Mouse (Mus musculus) CH12.LX (cell line): ENCODE data around the gene Galnt9. TPM values are rescaled to one million over a fixed set of nuclear protein-coding genes. Genes with fewer than 3 reads are reported as not detected.

Source experiments
- DNase-seq: peaks from one replicate; pipeline ENCODE4 v3.0.0-alpha.2; 2013; ENCODE audit errors: extremely low read depth
- H3K27ac ChIP-seq: 2 replicates; pipeline ENCODE4 v1.5.1; 2012; ENCODE audit warnings: low read depth, mild to moderate bottlenecking, control low read depth, moderate library complexity; ENCODE audit not compliant: insufficient read depth
- H3K27me3 ChIP-seq: replicated peaks from 2 replicates; pipeline ENCODE3; 2012; ENCODE audit warnings: inconsistent platforms
- H3K36me3 ChIP-seq, 2 experiments: replicated peaks in 1 of 2; 2 replicates each; pipeline versions ENCODE3 to v1.6.1; 2012; ENCODE audit warnings: inconsistent platforms in 1 of 2, low read length in 1 of 2, mild to moderate bottlenecking in 1 of 2, mixed read lengths in 1 of 2, moderate library complexity in 1 of 2; ENCODE audit not compliant: control insufficient read depth in 1 of 2, insufficient read depth in 1 of 2
- H3K4me1 ChIP-seq, 2 experiments: 2 replicates each; pipeline ENCODE4 v1.6.1; 2012; ENCODE audit warnings: inconsistent platforms in 1 of 2, moderate library complexity in 1 of 2; ENCODE audit not compliant: insufficient read depth in 2 of 2, control insufficient read depth in 1 of 2
- H3K4me2 ChIP-seq: 2 replicates; pipeline ENCODE4 v1.6.1; 2012; ENCODE audit warnings: low read depth, mild to moderate bottlenecking, control low read depth; ENCODE audit not compliant: poor library complexity, insufficient read depth, severe bottlenecking
- H3K4me3 ChIP-seq, 3 experiments: fragments of 150-350 bp in 1 of 3; sonication (generic) in 1 of 3; replicated peaks in 1 of 3; 2 replicates each; pipeline versions ENCODE3 to v1.5.1; 2011 to 2012; ENCODE audit warnings: low read depth in 2 of 3, low read length in 2 of 3, mild to moderate bottlenecking in 2 of 3, moderate library complexity in 2 of 3, control low read depth in 1 of 3, improper control_type of control experiment in 1 of 3, inconsistent platforms in 1 of 3, mixed read lengths in 1 of 3; ENCODE audit not compliant: poor library complexity in 1 of 3
- H3K79me2 ChIP-seq: replicated peaks from 2 replicates; pipeline ENCODE4 v1.6.1; 2012; ENCODE audit warnings: mild to moderate bottlenecking, moderate library complexity; ENCODE audit not compliant: control insufficient read depth, poor library complexity, insufficient read depth, severe bottlenecking; ENCODE audit errors: extremely low read depth
- H3K9ac ChIP-seq: 2 replicates; pipeline ENCODE4 v1.6.1; 2012; ENCODE audit warnings: low read depth, mild to moderate bottlenecking, control low read depth, moderate library complexity; ENCODE audit not compliant: insufficient read depth
- H3K9me3 ChIP-seq: replicated peaks from 2 replicates; pipeline ENCODE3; 2012; ENCODE audit warnings: low read length, inconsistent platforms, mixed read lengths
- CHD2 ChIP-seq: IDR thresholded peaks from 2 replicates; pipeline ENCODE4 v1.6.1; 2011; ENCODE audit warnings: low read length, improper control_type of control experiment
- GABPA ChIP-seq: IDR thresholded peaks from 2 replicates; pipeline ENCODE4 v1.6.1; 2012; ENCODE audit warnings: low read depth, low read length, improper control_type of control experiment, inconsistent platforms; ENCODE audit not compliant: insufficient replicate concordance
- JUND ChIP-seq: conservative IDR thresholded peaks from 2 replicates; pipeline ENCODE4 v1.6.1; 2011; ENCODE audit warnings: low read depth, low read length, improper control_type of control experiment
- MAX ChIP-seq: IDR thresholded peaks from 2 replicates; pipeline ENCODE4 v1.6.1; 2011; ENCODE audit warnings: low read length, improper control_type of control experiment
- MXI1 ChIP-seq: IDR thresholded peaks from 2 replicates; pipeline ENCODE4 v1.6.1; 2011; ENCODE audit warnings: mild to moderate bottlenecking, low read depth, low read length, improper control_type of control experiment
- MYC ChIP-seq: IDR thresholded peaks from 2 replicates; pipeline ENCODE4 v1.6.1; 2011; ENCODE audit warnings: low read depth, mild to moderate bottlenecking, improper control_type of control experiment, low read length
- PAX5 ChIP-seq: IDR thresholded peaks from 2 replicates; pipeline ENCODE4 v1.6.1; 2012; ENCODE audit warnings: low read length, inconsistent platforms, mixed read lengths
- POLR2AphosphoS2 ChIP-seq: IDR thresholded peaks from 2 replicates; pipeline ENCODE4 v1.6.1; 2011; ENCODE audit warnings: low read depth, low read length, improper control_type of control experiment
- SIN3A ChIP-seq: IDR thresholded peaks from 2 replicates; pipeline ENCODE4 v1.6.1; 2012; ENCODE audit warnings: low read length, improper control_type of control experiment, inconsistent platforms
- USF1 ChIP-seq: IDR thresholded peaks from 2 replicates; pipeline ENCODE4 v1.6.1; 2014; ENCODE audit warnings: low read depth, mild to moderate bottlenecking, inconsistent platforms, low read length, improper control_type of control experiment
- dilution Hi-C: fragments of 300-500 bp; cut with MboI; formaldehyde crosslinking; loops from 2 replicates; pipeline ENCODE4 v1.14.3; 2020; ENCODE audit warnings: low sequenced_read_pairs; ENCODE audit not compliant: extremely low pct_unique_long_range_greater_than_20kb, extremely low pct_ligation_motif_present
- in situ Hi-C: fragments of 300-500 bp; cut with MboI; formaldehyde crosslinking; loops from 3 replicates; pipeline ENCODE4 v1.14.3; 2019; ENCODE audit warnings: low sequenced_read_pairs, low pct_ligation_motif_present, low pct_unique_long_range_greater_than_20kb, mixed read lengths
- polyA plus RNA-seq: library from polyadenylated mRNA; unstranded; fragments of >175 nt; gene quantifications from 2 replicates; pipeline ENCODE4 v1.2.1, GENCODE M21; 2012; ENCODE audit warnings: low read depth; ENCODE audit not compliant: insufficient read length
- total RNA-seq, 2 experiments: library from RNA; depleted of rRNA; stranded (reverse); fragments of 300-350 nt in 1 of 2; fragments of >200 nt in 1 of 2; gene quantifications; 2 replicates each; pipeline ENCODE4 v1.2.3; 2012 to 2014

Gene Galnt9
- total and polyA plus RNA-seq, 3 experiments, result not detected

- no peak overlapping the region for H3K4me3 ChIP-seq
- H3K27me3 ChIP-seq, result peaks cover 53% of the 10 kb centered on the region
- H3K9ac ChIP-seq, result no peak overlapping the region
- H3K9me3 ChIP-seq, result peaks cover under 1% of the 10 kb centered on the region
- DNase-seq, result no peak
- no peak overlapping the region for H3K4me2 ChIP-seq
- H3K79me2 ChIP-seq, result no peaks in the 10 kb centered on the region
- in situ Hi-C loops (loop anchor here (5.0 kb wide), 1 partner anchor 38 kb away; no protein-coding TSS in a partner anchor), dilution Hi-C loops (no loop called here)
- H3K36me3 ChIP-seq, result no peaks in the 10 kb centered on the region
- no peaks in the 10 kb centered on the region for H3K4me1 ChIP-seq
- H3K27ac ChIP-seq, result no peak overlapping the region
- TF ChIP-seq JUND, result no peak
- no peak for TF ChIP-seq GABPA
- no peak for TF ChIP-seq MYC
- no peak for TF ChIP-seq POLR2AphosphoS2
Observed at GRCm38 (mm10) chr5:110555198-110555597, 11.0 kb downstream of the Galnt9 start.

GRCm38 (mm10) chr5:110558368-110558767 is 14.2 kb downstream of the Galnt9 start:
- no peak for DNase-seq
- TF ChIP-seq CHD2 (no peak), USF1 (peak; percentile 24; the same call in 1 of the 2 replicates)
- TF ChIP-seq, all 38 proteins: peak for 1
- in situ Hi-C loops, result loop anchor here (5.0 kb wide), 1 partner anchor 41 kb away; no protein-coding TSS in a partner anchor

DNA sequence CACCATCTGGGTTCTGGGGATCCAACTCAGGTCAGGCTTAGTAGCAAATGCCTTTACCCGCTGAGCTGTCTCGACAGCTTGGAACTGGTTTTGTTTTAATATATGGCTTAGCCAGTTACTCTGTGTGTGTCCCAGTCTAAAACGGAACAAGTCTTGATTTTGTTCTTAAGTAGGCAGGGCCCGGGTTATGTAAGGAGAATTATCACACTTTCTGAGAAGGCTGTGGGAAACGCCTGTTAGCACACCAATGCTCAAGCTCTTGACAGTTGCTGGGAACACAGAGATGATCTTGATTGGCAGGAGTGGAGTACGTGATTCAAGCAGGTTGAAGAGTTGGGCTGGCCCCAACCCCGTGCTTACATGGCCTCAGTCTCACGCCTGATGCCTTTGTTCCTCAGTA is 15.5 kb downstream of the Galnt9 start:
- no peaks in the 10 kb centered on the region for H3K4me1 ChIP-seq
- no peak overlapping the region for H3K9ac ChIP-seq
- peaks cover 4% of the 10 kb centered on the region for H3K9me3 ChIP-seq
- no peak for DNase-seq
- in situ Hi-C loops, result loop anchor here (5.0 kb wide), 1 partner anchor 42 kb away; no protein-coding TSS in a partner anchor
- H3K79me2 ChIP-seq, result no peaks in the 10 kb centered on the region
- H3K27ac ChIP-seq, result no peak overlapping the region
- peaks cover 34% of the 10 kb centered on the region for H3K27me3 ChIP-seq
- H3K4me2 ChIP-seq, result no peak overlapping the region
- TF ChIP-seq SIN3A, result no peak
- no peak for TF ChIP-seq PAX5
- no peak for TF ChIP-seq MAX
- TF ChIP-seq POLR2AphosphoS2, result no peak
- no peak for TF ChIP-seq MXI1
- no peak for TF ChIP-seq CHD2
- TF ChIP-seq, all 38 proteins: peak for 0
- Histone ChIP-seq H3K4me3 (no peak overlapping the region), H3K36me3 (no peaks in the 10 kb centered on the region)
- dilution Hi-C loops, result no loop called here

More at GRCm38 (mm10) chr5:110558368-110558767, 14.2 kb downstream of the Galnt9 start:
- no peaks in the 10 kb centered on the region for H3K79me2 ChIP-seq
- H3K4me3 ChIP-seq, result no peak overlapping the region
- H3K9ac ChIP-seq, result no peak overlapping the region
- no peak overlapping the region for H3K4me2 ChIP-seq
- H3K27me3 ChIP-seq, result peaks cover 36% of the 10 kb centered on the region
- no peaks in the 10 kb centered on the region for H3K4me1 ChIP-seq
- dilution Hi-C loops, result no loop called here
- no peaks in the 10 kb centered on the region for H3K36me3 ChIP-seq
- no peak overlapping the region for H3K27ac ChIP-seq
- H3K9me3 ChIP-seq, result peaks cover 4% of the 10 kb centered on the region
